Mouse (Mus musculus) MEL (cell line): Measurements from ENCODE around the gene Mrpl43.

Experiments used
- CTCF ChIP-seq, 3 experiments: IDR thresholded peaks in 2 of 3; conservative IDR thresholded peaks in 1 of 3; 2 replicates each; pipeline ENCODE4 v1.5.1; 2011 to 2012; ENCODE audit warnings: low read length in 3 of 3, low read depth in 2 of 3, mild to moderate bottlenecking in 2 of 3, improper control_type of control experiment in 1 of 3, inconsistent platforms in 1 of 3, mixed read lengths in 1 of 3, moderate library complexity in 1 of 3; ENCODE audit not compliant: control insufficient read depth in 1 of 3, insufficient read depth in 1 of 3, poor library complexity in 1 of 3, severe bottlenecking in 1 of 3
- ELF1 ChIP-seq: IDR thresholded peaks from 2 replicates; pipeline ENCODE4 v1.6.1; 2014; ENCODE audit warnings: low read depth, mild to moderate bottlenecking, inconsistent platforms, low read length, improper control_type of control experiment, moderate library complexity
- GATA1 ChIP-seq: IDR thresholded peaks from 2 replicates; pipeline ENCODE4 v1.6.1; 2011; ENCODE audit warnings: low read depth, low read length, improper control_type of control experiment
- MAFK ChIP-seq: IDR thresholded peaks from 2 replicates; pipeline ENCODE4 v1.6.1; 2011; ENCODE audit warnings: low read depth, mild to moderate bottlenecking, low read length, improper control_type of control experiment, borderline replicate concordance
- POLR2A ChIP-seq, 2 experiments: IDR thresholded peaks; 2 replicates each; pipeline ENCODE4 v1.6.1; 2011 to 2012; ENCODE audit warnings: low read length in 2 of 2, mild to moderate bottlenecking in 2 of 2, control low read depth in 1 of 2, improper control_type of control experiment in 1 of 2, low read depth in 1 of 2, moderate library complexity in 1 of 2; ENCODE audit not compliant: control insufficient read depth in 1 of 2, insufficient read depth in 1 of 2, poor library complexity in 1 of 2
- POLR2AphosphoS2 ChIP-seq: IDR thresholded peaks from 2 replicates; pipeline ENCODE4 v1.6.1; 2011; ENCODE audit warnings: low read length, improper control_type of control experiment
- TCF12 ChIP-seq: IDR thresholded peaks from 2 replicates; pipeline ENCODE4 v1.6.1; 2014; ENCODE audit warnings: low read depth, mild to moderate bottlenecking, inconsistent platforms, low read length, improper control_type of control experiment, moderate library complexity
- USF1 ChIP-seq: IDR thresholded peaks from 2 replicates; pipeline ENCODE4 v1.6.1; 2014; ENCODE audit warnings: low read depth, mild to moderate bottlenecking, inconsistent platforms, low read length, improper control_type of control experiment, moderate library complexity

DNA sequence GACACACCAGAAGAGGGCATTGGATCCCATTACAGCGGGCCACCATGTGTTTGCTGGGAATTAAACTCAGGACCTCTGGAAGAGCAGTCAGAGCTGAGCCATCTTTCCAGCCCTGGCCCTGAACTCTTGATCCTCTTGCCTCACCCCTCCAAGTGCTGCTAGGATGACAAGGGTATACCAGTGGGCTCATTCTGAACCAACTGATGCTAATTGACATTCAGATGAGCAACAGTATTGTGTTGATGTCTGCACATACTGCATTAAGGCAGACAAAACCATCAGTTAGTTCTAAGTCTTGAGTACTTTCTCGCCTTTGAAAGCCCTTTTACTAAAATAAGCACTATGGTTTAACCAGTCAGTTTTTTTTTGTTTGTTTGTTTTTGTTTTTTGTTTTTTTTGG, 46.6 kb downstream of the Mrpl43 start:
- TF ChIP-seq POLR2A (IDR thresholded peaks at IDR 0.05; ENCODE audit: control insufficient read depth in 1 of 2, insufficient read depth in 1 of 2, low read depth in 1 of 2, low read length in 2 of 2, poor library complexity in 1 of 2) (no peak), CTCF (IDR thresholded peaks at IDR 0.05 in 2 of 3, conservative IDR thresholded peaks at IDR 0.05 in 1 of 3; ENCODE audit: control insufficient read depth in 1 of 3, insufficient read depth in 1 of 3, low read depth in 2 of 3, low read length in 3 of 3, poor library complexity in 1 of 3, severe bottlenecking in 1 of 3) (no peak), MAFK (no peak), GATA1 (no peak), ELF1 (no peak), USF1 (no peak), TCF12 (no peak), POLR2AphosphoS2 (no peak)
